Mouse (Mus musculus): ENCODE measurements around the gene Tas2r117. TPM values are rescaled to one million over a fixed set of nuclear protein-coding genes. Genes with fewer than 3 reads are reported as not detected.

Tas2r117 gene
- polyA plus RNA-seq, 1 experiment: not detected

DNA sequence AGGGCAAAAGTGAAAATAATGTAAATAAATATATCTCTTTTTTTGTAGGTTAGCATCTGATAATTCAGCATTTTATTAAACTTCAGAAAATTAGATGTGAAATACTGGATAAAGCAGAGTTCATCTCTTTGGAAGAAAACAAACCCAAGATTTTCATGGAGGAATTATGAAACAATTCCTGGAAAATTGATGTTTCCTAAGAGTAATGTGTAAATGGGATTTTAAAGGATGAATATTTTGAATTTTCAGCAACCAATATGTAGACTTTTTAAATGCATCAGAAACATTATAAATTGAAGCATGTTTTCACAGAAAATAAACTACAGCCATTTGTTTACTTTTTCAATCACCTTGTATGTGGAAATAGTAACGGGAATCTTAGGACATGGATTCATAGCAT is 44.2 kb downstream of the Tas2r117 start, which contains the start of gene Tas2r123:
Tas2r123 (plus strand) TSS at position 301 of the 400 bp plus-strand sequence.
- no peak within 1 kb of the TSS for H3ac ChIP-seq (ENCODE audit: control insufficient read depth, insufficient read length, low read depth)
- no peak within 1 kb of the TSS for H3K4me3 ChIP-seq (ENCODE audit: insufficient read depth, poor library complexity, severe bottlenecking)
- TF ChIP-seq FOSL1 (IDR thresholded peaks at IDR 0.05; ENCODE audit: insufficient read depth, low read length, poor library complexity, severe bottlenecking): no peak
- TF ChIP-seq MYOD1 (IDR thresholded peaks at IDR 0.05; ENCODE audit: control insufficient read depth, insufficient read length, low read depth): no peak
- no peak for TF ChIP-seq MYOG (IDR thresholded peaks at IDR 0.05; ENCODE audit: control insufficient read depth, extremely low read depth, insufficient read length)
- no peak for TF ChIP-seq MAX (IDR thresholded peaks at IDR 0.05)
- TF ChIP-seq USF1 (IDR thresholded peaks at IDR 0.05; ENCODE audit: low read depth): no peak
- no peak for TF ChIP-seq CTCF (IDR thresholded peaks at IDR 0.05; ENCODE audit: control insufficient read depth, insufficient read depth, insufficient read length)
- no peak for TF ChIP-seq CEBPB (IDR thresholded peaks at IDR 0.05; ENCODE audit: low read depth)
- no peaks in the 10 kb centered on the region for H3K79me2 ChIP-seq (ENCODE audit: control insufficient read depth, insufficient read depth)
- no peaks in the 10 kb centered on the region for H3K36me3 ChIP-seq (ENCODE audit: control insufficient read depth, insufficient read depth)
- H3K27me3 ChIP-seq (ENCODE audit: control insufficient read depth, insufficient read depth, insufficient read length): no peaks in the 10 kb centered on the region
- H3K79me3 ChIP-seq (ENCODE audit: low read depth): no peaks in the 10 kb centered on the region

Other genes starting within 250 kb of the Tas2r117 start
- gene Prh1, start 233.0 kb upstream of the Tas2r117 start, polyA plus RNA-seq (2012; fragmentation: generic; extraction: Trizol): not detected
- not detected for gene Prp2, start 206.9 kb upstream of the Tas2r117 start, polyA plus RNA-seq (2012; fragmentation: generic; extraction: Trizol)
- not detected for gene A630073D07Rik, start 151.3 kb upstream of the Tas2r117 start, polyA plus RNA-seq (2012; fragmentation: generic; extraction: Trizol)
- gene Tas2r120, start 145.9 kb upstream of the Tas2r117 start, polyA plus RNA-seq (2012; fragmentation: generic; extraction: Trizol): not detected
- not detected for gene Tas2r121, start 101.8 kb upstream of the Tas2r117 start, polyA plus RNA-seq (2012; fragmentation: generic; extraction: Trizol)
- not detected for gene Tas2r122, start 90.9 kb upstream of the Tas2r117 start, polyA plus RNA-seq (2012; fragmentation: generic; extraction: Trizol)
- not detected for gene Tas2r115, start 64.8 kb upstream of the Tas2r117 start, polyA plus RNA-seq (2012; fragmentation: generic; extraction: Trizol)
- not detected for gene Tas2r124, start 48.1 kb upstream of the Tas2r117 start, polyA plus RNA-seq (2012; fragmentation: generic; extraction: Trizol)
- gene Tas2r102, start 40.7 kb upstream of the Tas2r117 start, polyA plus RNA-seq (2012; fragmentation: generic; extraction: Trizol): not detected
- gene Tas2r136, start 24.7 kb upstream of the Tas2r117 start, polyA plus RNA-seq (2012; fragmentation: generic; extraction: Trizol): not detected
- not detected for gene Tas2r123, start 44.3 kb downstream of the Tas2r117 start, polyA plus RNA-seq (2012; fragmentation: generic; extraction: Trizol)
- gene Tas2r116, start 52.6 kb downstream of the Tas2r117 start, polyA plus RNA-seq (2012; fragmentation: generic; extraction: Trizol): not detected
- not detected for gene Tas2r110, start 65.2 kb downstream of the Tas2r117 start, polyA plus RNA-seq (2012; fragmentation: generic; extraction: Trizol)
- gene Tas2r113, start 90.2 kb downstream of the Tas2r117 start, polyA plus RNA-seq (2012; fragmentation: generic; extraction: Trizol): not detected
- gene Tas2r125, start 106.8 kb downstream of the Tas2r117 start, polyA plus RNA-seq (2012; fragmentation: generic; extraction: Trizol): not detected
- gene Tas2r129, start 148.3 kb downstream of the Tas2r117 start, polyA plus RNA-seq (2012; fragmentation: generic; extraction: Trizol): not detected
- not detected for gene Tas2r131, start 155.1 kb downstream of the Tas2r117 start, polyA plus RNA-seq (2012; fragmentation: generic; extraction: Trizol)
- gene Tas2r109, start 178.1 kb downstream of the Tas2r117 start, polyA plus RNA-seq (2012; fragmentation: generic; extraction: Trizol): not detected
- gene Tas2r103, start 234.3 kb downstream of the Tas2r117 start, polyA plus RNA-seq (2012; fragmentation: generic; extraction: Trizol): not detected